Mouse (Mus musculus) erythroblast, embryonic 14.5 days (primary cell): ENCODE measurements around the gene Gpr34.

Experiments
- GATA1 ChIP-seq: IDR thresholded peaks from 2 replicates; pipeline ENCODE4 v1.6.1; 2012; ENCODE audit warnings: low read length, inconsistent platforms, mixed read lengths
- TAL1 ChIP-seq: IDR thresholded peaks from 3 replicates; pipeline ENCODE4 v1.6.1; 2012; ENCODE audit warnings: low read length, inconsistent platforms, mixed read lengths

- no peak for TF ChIP-seq GATA1
- TF ChIP-seq TAL1, result no peak
Observed at GRCm38 (mm10) chrX:13686589-13686988, 54.7 kb downstream of the Gpr34 start.
